In the genomic region with DNA sequence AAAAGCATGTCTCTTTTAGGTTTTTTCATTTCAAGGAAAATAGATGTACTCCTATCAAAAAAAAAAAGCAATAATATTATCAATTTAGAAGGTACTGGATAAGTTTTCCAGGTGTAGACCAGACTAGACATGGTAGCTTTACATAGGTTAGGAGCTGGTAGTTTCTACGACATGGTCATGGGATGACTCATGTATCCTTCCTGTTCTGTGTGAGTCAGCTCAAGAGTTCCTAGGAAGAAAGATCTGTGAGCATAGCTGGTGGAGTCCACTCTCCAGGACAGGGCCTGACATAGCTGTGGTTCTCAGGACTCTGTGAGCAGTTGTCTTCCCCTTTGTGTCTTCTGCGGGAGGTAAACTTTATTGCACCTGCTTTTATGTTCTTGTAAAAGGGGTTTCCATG, we compare ENCODE assay signal across 20 mouse cellular contexts.
DNase-seq lines count a peak whose midpoint lies in the region; TF ChIP-seq lines count a peak whose summit lies in the region.
"Had no signal": no experiment of that assay in that cellular context is flagged by ENCODE, and none has a peak within 500 bp of the region (broad histone marks: within the 10 kb centered on the region; RNA-seq: fewer than 3 reads in every experiment).

No protein-coding gene starts in this region.

- TF ChIP-seq EP300 in MEL (IDR thresholded peaks at IDR 0.05; ENCODE audit: low read depth in 1 of 2, low read length in 2 of 2): no peak

- TF ChIP-seq RAD21 in MEL (IDR thresholded peaks at IDR 0.05; ENCODE audit: low read depth, low read length): no peak

- no peaks in the 10 kb centered on the region; a peak in 2 of 4 replicates for H3K36me3 ChIP-seq in MEL (ENCODE audit: control insufficient read depth in 1 of 2, insufficient read depth in 2 of 2, low read length in 2 of 2)
- H3K36me3 ChIP-seq in midbrain, embryonic 10.5 days: peaks cover 6% of the 10 kb centered on the region
- H3K36me3 ChIP-seq: hindbrain, embryonic 12.5 days; intestine, embryonic 15.5 days had no signal

- no peaks in the 10 kb centered on the region for H3K79me2 ChIP-seq in MEL (ENCODE audit: control insufficient read depth, insufficient read depth, low read length, poor library complexity)

- no peak for TF ChIP-seq CTCF in MEL (IDR thresholded peaks at IDR 0.05 in 2 of 3, conservative IDR thresholded peaks at IDR 0.05 in 1 of 3; ENCODE audit: control insufficient read depth in 1 of 3, insufficient read depth in 1 of 3, low read depth in 2 of 3, low read length in 3 of 3, poor library complexity in 1 of 3, severe bottlenecking in 1 of 3)

- H3K9me3 ChIP-seq in MEL (replicated peaks; ENCODE audit: insufficient read depth, low read length): no peaks in the 10 kb centered on the region
- H3K9me3 ChIP-seq in midbrain, embryonic 10.5 days (replicated peaks): no peaks in the 10 kb centered on the region
- H3K9me3 ChIP-seq: forebrain, embryonic 10.5 days; forebrain, embryonic 13.5 days; hindbrain, embryonic 12.5 days; hindbrain, embryonic 15.5 days; intestine, embryonic 15.5 days had no signal

- no peaks in the 10 kb centered on the region for H3K4me1 ChIP-seq in MEL (ENCODE audit: control insufficient read depth in 1 of 2, insufficient read depth in 2 of 2, low read length in 2 of 2)
- H3K4me1 ChIP-seq in midbrain, embryonic 10.5 days: no peaks in the 10 kb centered on the region
- H3K4me1 ChIP-seq: forebrain, embryonic 10.5 days; forebrain, embryonic 13.5 days; hindbrain, embryonic 12.5 days; intestine, embryonic 15.5 days had no signal

- 88% methylated on average over 2 of the region's 2 CpGs for WGBS in midbrain, embryonic 10.5 days

- no peak for TF ChIP-seq POLR2A in MEL (IDR thresholded peaks at IDR 0.05; ENCODE audit: control insufficient read depth in 1 of 2, insufficient read depth in 1 of 2, low read depth in 1 of 2, low read length in 2 of 2, poor library complexity in 1 of 2)

- H3K4me3 ChIP-seq in MEL (ENCODE audit: control insufficient read depth in 1 of 2, insufficient read depth in 1 of 2, low read depth in 2 of 2, low read length in 2 of 2): no peak overlapping the region
- H3K4me3 ChIP-seq in midbrain, embryonic 10.5 days: no peak overlapping the region
- H3K4me3 ChIP-seq: forebrain, embryonic 10.5 days; forebrain, embryonic 13.5 days; gastrocnemius, adult 2 months; hindbrain, embryonic 12.5 days; hindbrain, embryonic 15.5 days; intestine, embryonic 15.5 days had no signal

- DNase-seq in 416B (ENCODE audit: low read depth) (peak; percentile 78), MEL (ENCODE audit: low read depth, low spot score) (peak; percentile 21)
- peak; percentile 38 for DNase-seq in induced T-regulatory cell, adult 2 months (ENCODE audit: low read depth)
- DNase-seq in ovary, postnatal 36 days (ENCODE audit: low spot score): no peak
- no peak for DNase-seq in midbrain, embryonic 10.5 days (ENCODE audit: low spot score)
- no peak for DNase-seq in Muller cell, postnatal 12 days (ENCODE audit: inconsistent ontology term)
- DNase-seq: adrenal gland, adult 8-10 months; adrenal gland, postnatal 25 days; cerebellum, adult 11-12 months; cerebellum, adult 9-10 months; cerebellum, postnatal 14 days; gastrocnemius, adult 2 months; gastrocnemius, postnatal 14 days; heart, adult 11 months; kidney, adult 11 months had no signal

- H3K27me3 ChIP-seq in MEL (ENCODE audit: control insufficient read depth in 1 of 2, insufficient read depth in 2 of 2, low read length in 2 of 2): no peaks in the 10 kb centered on the region
- no peaks in the 10 kb centered on the region for H3K27me3 ChIP-seq in midbrain, embryonic 10.5 days (ENCODE audit: low read depth, poor library complexity, severe bottlenecking)
- H3K27me3 ChIP-seq: forebrain, embryonic 13.5 days; hindbrain, embryonic 12.5 days; hindbrain, embryonic 15.5 days; intestine, embryonic 15.5 days had no signal

- H3K9ac ChIP-seq in MEL (ENCODE audit: control insufficient read depth, low read depth, low read length, poor library complexity, severe bottlenecking): no peak overlapping the region
- H3K9ac ChIP-seq: forebrain, embryonic 13.5 days; hindbrain, embryonic 12.5 days; hindbrain, embryonic 15.5 days; intestine, embryonic 15.5 days had no signal

- no peak overlapping the region for H3K27ac ChIP-seq in MEL (ENCODE audit: control insufficient read depth, low read depth, low read length)
- H3K27ac ChIP-seq in midbrain, embryonic 10.5 days (replicated peaks): no peak overlapping the region
- H3K27ac ChIP-seq: forebrain, embryonic 10.5 days; forebrain, embryonic 13.5 days; gastrocnemius, adult 2 months; hindbrain, embryonic 12.5 days; hindbrain, embryonic 15.5 days; intestine, embryonic 15.5 days had no signal

TF ChIP-seq in MEL, 35 proteins besides CTCF, POLR2A, EP300 and RAD21:
- no peak for TF ChIP-seq SIN3A (IDR thresholded peaks at IDR 0.05; ENCODE audit: low read length)
- TF ChIP-seq USF2 (IDR thresholded peaks at IDR 0.05; ENCODE audit: borderline replicate concordance in 1 of 2, insufficient read depth in 1 of 2, low read depth in 1 of 2, low read length in 2 of 2): no peak
- no peak for TF ChIP-seq ZKSCAN1 (IDR thresholded peaks at IDR 0.05; ENCODE audit: low read depth, low read length)
- TF ChIP-seq USF1 (IDR thresholded peaks at IDR 0.05; ENCODE audit: low read depth, low read length): no peak
- no peak for TF ChIP-seq MAFK (IDR thresholded peaks at IDR 0.05; ENCODE audit: borderline replicate concordance, low read depth, low read length)

Comparison
In these comparisons a context has a peak if more than half of its experiments do, and no peak if none do; other contexts are left out.
1. DNase-seq: peak in 416B (single experiment), MEL (single experiment) and induced T-regulatory cell, adult 2 months (single experiment); none in ovary, postnatal 36 days (single experiment), midbrain, embryonic 10.5 days (single experiment) and Muller cell, postnatal 12 days (single experiment).